Mouse (Mus musculus) forebrain, embryonic 16.5 days (tissue): ENCODE measurements at regions not wholly inside any gene's neighbourhood (a gene's known extent, or its start where the extent isn't known, plus 50 kb on each side); places are given as distances from the start of the nearest gene placed in this dataset.
"Not testable (repeated sequence)": the region's sequence is repeated elsewhere in the genome, so short reads cannot be mapped to it uniquely, and the experiment has no call there.

Experiments used
- ATAC-seq: fragments of 200-750 bp; cut with Nextera tagmentation; 2 replicates; pipeline ENCODE4 v1.8.0; 2017; ENCODE audit warnings: mild to moderate bottlenecking, moderate library complexity
- H3K27ac ChIP-seq: fragments of 300-500 bp; sonication (generic); 2 replicates; pipeline ENCODE4 v1.5.1; 2014; ENCODE audit warnings: low read length, control low read depth
- H3K27me3 ChIP-seq: fragments of 300-500 bp; sonication (generic); replicated peaks from 2 replicates; pipeline ENCODE4 v1.6.1; 2014; ENCODE audit warnings: low read length; ENCODE audit not compliant: control insufficient read depth, insufficient read depth
- H3K36me3 ChIP-seq: fragments of 300-500 bp; sonication (generic); 2 replicates; pipeline ENCODE4 v1.6.1; 2014; ENCODE audit not compliant: control insufficient read depth, insufficient read depth
- H3K4me1 ChIP-seq: fragments of 300-500 bp; sonication (generic); replicated peaks from 2 replicates; pipeline ENCODE4 v1.6.1; 2014; ENCODE audit warnings: low read length; ENCODE audit not compliant: control insufficient read depth, insufficient read depth
- H3K4me2 ChIP-seq: fragments of 300-500 bp; sonication (generic); 2 replicates; pipeline ENCODE4 v1.6.1; 2014; ENCODE audit warnings: mild to moderate bottlenecking, low read length, control low read depth
- H3K4me3 ChIP-seq: fragments of 300-500 bp; sonication (generic); replicated peaks from 2 replicates; pipeline ENCODE4 v1.5.1; 2014; ENCODE audit warnings: mild to moderate bottlenecking, low read length, control low read depth
- H3K9ac ChIP-seq: fragments of 300-500 bp; sonication (generic); replicated peaks from 2 replicates; pipeline ENCODE4 v1.6.1; 2014; ENCODE audit warnings: low read depth, low read length, control low read depth
- H3K9me3 ChIP-seq: fragments of 300-500 bp; sonication (generic); 2 replicates; pipeline ENCODE4 v1.6.1; 2016; ENCODE audit warnings: low read length; ENCODE audit not compliant: control insufficient read depth
- WGBS: fragments of 180-500 bp; shearing (Covaris S2); extraction: QIAGEN DNeasy Blood & Tissue Kit; methylation state at CpG from one replicate; pipeline ENCODE4 v1.1.7; 2014; 5-methylcytosine and 5-hydroxymethylcytosine counted together

DNA sequence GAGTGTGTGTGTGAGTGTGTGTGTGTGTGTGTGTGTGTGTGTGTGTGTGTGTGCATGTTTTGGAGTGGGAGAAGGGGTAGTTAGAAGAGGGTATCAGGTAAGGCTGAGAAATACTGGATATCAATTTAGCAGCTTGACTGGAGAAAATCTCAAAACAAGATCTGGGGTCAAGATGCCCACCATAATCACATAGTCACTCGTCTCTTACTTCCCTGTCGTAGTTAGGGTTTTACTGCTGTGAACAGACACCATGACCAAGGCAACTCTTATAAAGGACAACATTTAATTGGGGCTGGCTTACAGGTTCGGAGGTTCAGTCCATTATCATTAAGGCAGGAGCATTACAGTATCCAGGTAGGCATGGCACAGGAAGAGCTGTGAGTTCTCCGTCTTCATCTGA is 177.4 kb downstream of the Ifng start:
- H3K27ac ChIP-seq, H3K4me3 ChIP-seq, H3K4me1 ChIP-seq, H3K9me3 ChIP-seq, H3K36me3 ChIP-seq, H3K4me2 ChIP-seq, H3K9ac ChIP-seq, ATAC-seq, H3K27me3 ChIP-seq: not testable (repeated sequence)
- 92% methylated on average over 4 of the region's 4 CpGs for WGBS

DNA sequence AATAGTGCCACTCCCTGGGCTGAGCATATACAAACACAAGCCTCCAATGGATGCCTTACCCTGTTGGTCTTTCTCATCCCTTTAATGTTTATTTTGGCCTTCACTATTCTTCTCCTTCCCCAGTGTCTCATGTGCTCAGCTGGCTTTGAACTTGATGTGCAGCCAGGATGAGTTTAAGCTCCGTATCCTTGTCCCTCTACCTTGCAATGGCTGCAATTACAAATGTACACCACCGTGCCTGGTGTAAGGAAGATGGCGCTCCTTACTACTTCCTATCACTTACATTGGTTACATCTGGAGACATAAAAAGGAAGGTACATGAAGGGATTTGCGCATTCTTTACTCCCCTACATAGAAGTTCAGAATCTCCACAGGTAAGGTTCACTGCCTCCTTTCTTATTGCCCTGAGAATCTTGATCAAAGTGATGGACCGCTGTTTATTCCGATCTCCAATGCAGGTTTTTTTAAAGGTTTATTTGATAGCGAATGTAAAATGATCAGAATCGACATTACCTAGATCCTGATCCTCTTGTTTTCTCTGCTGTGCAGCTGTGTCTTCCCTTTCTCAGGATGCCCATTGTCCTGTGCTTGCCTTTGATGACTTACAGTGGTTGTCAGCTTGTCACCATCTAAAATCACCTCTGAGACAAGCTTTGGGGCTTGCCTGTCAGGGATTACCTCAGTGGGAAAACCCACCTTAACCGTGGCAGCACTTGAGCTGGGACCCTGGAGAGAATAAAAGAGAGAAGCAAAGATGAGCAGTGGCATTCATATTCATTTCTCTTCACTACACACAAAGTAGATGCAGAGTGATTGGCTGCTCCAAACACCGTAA is 178.1 kb downstream of the Ifng start:
- no peak overlapping the region for H3K4me2 ChIP-seq
- H3K9me3 ChIP-seq = no peaks in the 10 kb centered on the region
- no peaks in the 10 kb centered on the region for H3K4me1 ChIP-seq
- H3K9ac ChIP-seq = no peak overlapping the region
- WGBS = 92% methylated on average over 10 of the region's 10 CpGs
- H3K4me3 ChIP-seq = no peak overlapping the region
- no peaks in the 10 kb centered on the region for H3K27me3 ChIP-seq
- H3K27ac ChIP-seq = no peak overlapping the region
- H3K36me3 ChIP-seq = no peaks in the 10 kb centered on the region
- no peak for ATAC-seq

GRCm38 (mm10) chr10:118619601-118620000 is 178.8 kb downstream of the Ifng start:
- Histone ChIP-seq H3K4me1 (no peaks in the 10 kb centered on the region), H3K9ac (no peak overlapping the region), H3K27me3 (no peaks in the 10 kb centered on the region), H3K4me2 (no peak overlapping the region), H3K9me3 (no peaks in the 10 kb centered on the region), H3K4me3 (no peak overlapping the region), H3K27ac (no peak overlapping the region), H3K36me3 (no peaks in the 10 kb centered on the region)
- no peak for ATAC-seq
- 82% methylated on average over 1 of the region's 1 CpGs for WGBS

- no peaks in the 10 kb centered on the region for H3K4me1 ChIP-seq
- ATAC-seq = no peak
- no peak overlapping the region for H3K9ac ChIP-seq
- no peak overlapping the region for H3K27ac ChIP-seq
- no peaks in the 10 kb centered on the region for H3K9me3 ChIP-seq
- no peaks in the 10 kb centered on the region for H3K36me3 ChIP-seq
- H3K4me3 ChIP-seq = no peak overlapping the region
- no peaks in the 10 kb centered on the region for H3K27me3 ChIP-seq
- no peak overlapping the region for H3K4me2 ChIP-seq
Measured at GRCm38 (mm10) chr10:118620611-118621010, 179.8 kb downstream of the Ifng start.

DNA sequence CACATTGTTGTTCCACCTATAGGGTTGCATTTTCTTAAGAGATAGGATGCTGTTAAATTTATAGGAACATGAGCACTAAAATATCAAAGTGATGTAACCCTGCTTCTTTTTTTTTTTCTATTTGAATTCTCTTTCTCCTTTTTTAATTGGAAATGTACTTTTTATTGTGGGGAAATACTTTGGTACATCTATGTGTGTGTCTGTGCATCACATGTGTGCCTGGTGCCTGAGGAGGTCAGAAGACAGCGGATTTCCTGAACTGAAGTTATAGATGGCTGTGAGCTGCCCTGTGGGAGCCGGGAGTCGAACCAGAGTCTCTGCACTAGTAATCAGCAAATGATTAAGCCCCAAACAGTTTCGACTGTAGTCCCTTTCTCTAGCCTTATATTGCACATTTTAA is 180.7 kb downstream of the Ifng start:
- Histone ChIP-seq H3K4me3 (no peak overlapping the region), H3K4me2 (no peak overlapping the region), H3K9ac (no peak overlapping the region), H3K4me1 (no peaks in the 10 kb centered on the region), H3K36me3 (no peaks in the 10 kb centered on the region), H3K27ac (no peak overlapping the region), H3K27me3 (no peaks in the 10 kb centered on the region), H3K9me3 (no peaks in the 10 kb centered on the region)
- no peak for ATAC-seq
- WGBS = 90% methylated on average over 4 of the region's 4 CpGs

DNA sequence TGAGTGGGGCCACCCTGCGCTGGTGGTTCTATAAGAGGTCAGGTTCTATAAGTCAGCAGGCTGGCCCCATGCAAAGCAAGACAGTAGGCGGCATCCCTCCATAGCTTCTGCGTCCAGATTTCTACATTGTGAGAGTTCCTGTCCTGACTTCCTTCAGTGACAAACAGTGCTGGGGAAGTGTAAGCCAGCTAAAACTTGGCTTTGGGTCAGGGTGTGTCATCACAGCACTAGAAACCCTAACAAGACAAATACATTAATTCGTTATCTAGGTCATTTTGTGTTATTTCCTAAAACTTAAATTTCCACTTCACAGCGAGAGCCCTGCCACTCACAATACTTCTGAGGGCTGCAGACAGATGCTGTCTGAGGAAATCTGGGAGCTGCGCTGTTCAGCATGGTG is 181.3 kb downstream of the Ifng start:
- Histone ChIP-seq H3K36me3 (no peaks in the 10 kb centered on the region), H3K9me3 (no peaks in the 10 kb centered on the region), H3K27me3 (no peaks in the 10 kb centered on the region), H3K27ac (no peak overlapping the region), H3K4me3 (no peak overlapping the region), H3K4me1 (no peaks in the 10 kb centered on the region), H3K9ac (no peak overlapping the region), H3K4me2 (no peak overlapping the region)
- WGBS = 82% methylated on average over 6 of the region's 6 CpGs
- no peak for ATAC-seq

- H3K9ac ChIP-seq = no peak overlapping the region
- H3K4me1 ChIP-seq = no peaks in the 10 kb centered on the region
- no peaks in the 10 kb centered on the region for H3K27me3 ChIP-seq
- H3K36me3 ChIP-seq = no peaks in the 10 kb centered on the region
- H3K9me3 ChIP-seq = no peaks in the 10 kb centered on the region
- WGBS = 77% methylated on average over 2 of the region's 2 CpGs
- H3K4me3 ChIP-seq = no peak overlapping the region
- ATAC-seq = no peak
- no peak overlapping the region for H3K27ac ChIP-seq
- H3K4me2 ChIP-seq = no peak overlapping the region
Measured at GRCm38 (mm10) chr10:118622916-118623315, 182.1 kb downstream of the Ifng start.

- no peak overlapping the region for H3K27ac ChIP-seq
- ATAC-seq = no peak
- H3K4me2 ChIP-seq = no peak overlapping the region
- H3K9me3 ChIP-seq = no peaks in the 10 kb centered on the region
- no peaks in the 10 kb centered on the region for H3K36me3 ChIP-seq
- no peak overlapping the region for H3K9ac ChIP-seq
- H3K4me1 ChIP-seq = no peaks in the 10 kb centered on the region
- H3K4me3 ChIP-seq = no peak overlapping the region
- H3K27me3 ChIP-seq = no peaks in the 10 kb centered on the region
- 91% methylated on average over 7 of the region's 7 CpGs for WGBS
Measured at GRCm38 (mm10) chr10:118624368-118624767, 183.5 kb downstream of the Ifng start.

- ATAC-seq = no peak
- WGBS = 90% methylated on average over 6 of the region's 6 CpGs
Measured at GRCm38 (mm10) chr10:118628000-118628399, 187.2 kb downstream of the Ifng start.

More at GRCm38 (mm10) chr10:118628000-118628399, 187.2 kb downstream of the Ifng start:
- no peaks in the 10 kb centered on the region for H3K36me3 ChIP-seq
- H3K27ac ChIP-seq = no peak overlapping the region
- H3K27me3 ChIP-seq = no peaks in the 10 kb centered on the region
- no peaks in the 10 kb centered on the region for H3K9me3 ChIP-seq
- no peak overlapping the region for H3K4me3 ChIP-seq
- no peak overlapping the region for H3K9ac ChIP-seq
- H3K4me1 ChIP-seq = no peaks in the 10 kb centered on the region
- no peak overlapping the region for H3K4me2 ChIP-seq
